Mouse (Mus musculus) lung, adult 2 months (tissue): Measurements from ENCODE around the gene Pde1c.

Source experiments
- CTCF ChIP-seq: fragments of 200-500 bp; IDR thresholded peaks from 2 replicates; pipeline ENCODE4 v1.5.1; 2011; ENCODE audit warnings: mild to moderate bottlenecking, low read length, control low read depth; ENCODE audit not compliant: insufficient read depth
- POLR2A ChIP-seq: fragments of 200-500 bp; IDR thresholded peaks from 2 replicates; pipeline ENCODE4 v1.6.1; 2011; ENCODE audit warnings: low read depth, mild to moderate bottlenecking, control low read depth, low read length, borderline replicate concordance; ENCODE audit errors: extremely low read depth

- TF ChIP-seq POLR2A (no peak), CTCF (no peak)
Observed at GRCm38 (mm10) chr6:56310318-56310717, 258.6 kb downstream of the Pde1c start.
